Mouse (Mus musculus): ENCODE measurements around the gene Tnfrsf1a. TPM values are rescaled to one million over a fixed set of nuclear protein-coding genes. Genes with fewer than 3 reads are reported as not detected.
A peak's percentile ranks its signal among the peaks of the same experiment; 100 is the strongest.

The Tnfrsf1a gene
- polyA plus RNA-seq, 1 experiment = 0.70 TPM

- no peak overlapping the region for H3K4me3 ChIP-seq (replicated peaks)
- no peaks in the 10 kb centered on the region for H3K27me3 ChIP-seq (ENCODE audit: control insufficient read depth)
- TF ChIP-seq GATA1 (IDR thresholded peaks at IDR 0.05; ENCODE audit: low read length) = no peak
- TF ChIP-seq TAL1 (IDR thresholded peaks at IDR 0.05; ENCODE audit: low read length) = no peak
- H3K9me3 ChIP-seq (ENCODE audit: control insufficient read depth, low read length) = no peaks in the 10 kb centered on the region
- no peaks in the 10 kb centered on the region for H3K36me3 ChIP-seq (ENCODE audit: control insufficient read depth)
- H3K4me1 ChIP-seq (ENCODE audit: control insufficient read depth) = no peaks in the 10 kb centered on the region
Measured at GRCm38 (mm10) chr6:125338791-125339660, 10.1 kb upstream of the Tnfrsf1a start.

GRCm38 (mm10) chr6:125340244-125340643, 8.9 kb upstream of the Tnfrsf1a start:
- no peak overlapping the region for H3K4me3 ChIP-seq (replicated peaks)
- no peaks in the 10 kb centered on the region for H3K4me1 ChIP-seq (ENCODE audit: control insufficient read depth)
- no peaks in the 10 kb centered on the region for H3K27me3 ChIP-seq (ENCODE audit: control insufficient read depth)
- no peaks in the 10 kb centered on the region for H3K9me3 ChIP-seq (ENCODE audit: control insufficient read depth, low read length)
- TF ChIP-seq GATA1 (IDR thresholded peaks at IDR 0.05; ENCODE audit: low read length) (no peak), TAL1 (IDR thresholded peaks at IDR 0.05; ENCODE audit: low read length) (no peak)
- H3K36me3 ChIP-seq (ENCODE audit: control insufficient read depth) = no peaks in the 10 kb centered on the region

- TF ChIP-seq GATA1 (IDR thresholded peaks at IDR 0.05; ENCODE audit: low read length) = no peak
- no peak for TF ChIP-seq TAL1 (IDR thresholded peaks at IDR 0.05; ENCODE audit: low read length)
- Histone ChIP-seq H3K36me3 (ENCODE audit: control insufficient read depth) (no peaks in the 10 kb centered on the region), H3K4me1 (ENCODE audit: control insufficient read depth) (no peaks in the 10 kb centered on the region), H3K9me3 (ENCODE audit: control insufficient read depth, low read length) (no peaks in the 10 kb centered on the region), H3K4me3 (replicated peaks) (no peak overlapping the region), H3K27me3 (ENCODE audit: control insufficient read depth) (no peaks in the 10 kb centered on the region)
Measured at GRCm38 (mm10) chr6:125342198-125342597, 7.0 kb upstream of the Tnfrsf1a start.

- H3K4me3 ChIP-seq (replicated peaks) = no peak overlapping the region
- no peaks in the 10 kb centered on the region for H3K9me3 ChIP-seq (ENCODE audit: control insufficient read depth, low read length)
- H3K27me3 ChIP-seq (ENCODE audit: control insufficient read depth) = peaks cover 10% of the 10 kb centered on the region
- no peak for TF ChIP-seq TAL1 (IDR thresholded peaks at IDR 0.05; ENCODE audit: low read length)
- TF ChIP-seq GATA1 (IDR thresholded peaks at IDR 0.05; ENCODE audit: low read length) = no peak
- no peaks in the 10 kb centered on the region for H3K36me3 ChIP-seq (ENCODE audit: control insufficient read depth)
- peaks cover 4% of the 10 kb centered on the region for H3K4me1 ChIP-seq (ENCODE audit: control insufficient read depth)
Measured at GRCm38 (mm10) chr6:125344084-125344483, 5.1 kb upstream of the Tnfrsf1a start.

GRCm38 (mm10) chr6:125344866-125345265, 4.3 kb upstream of the Tnfrsf1a start:
- Histone ChIP-seq H3K9me3 (ENCODE audit: control insufficient read depth, low read length) (no peaks in the 10 kb centered on the region), H3K27me3 (ENCODE audit: control insufficient read depth) (peaks cover 17% of the 10 kb centered on the region), H3K4me3 (replicated peaks) (no peak overlapping the region), H3K4me1 (ENCODE audit: control insufficient read depth) (peaks cover 11% of the 10 kb centered on the region), H3K36me3 (ENCODE audit: control insufficient read depth) (no peaks in the 10 kb centered on the region)
- TF ChIP-seq TAL1 (IDR thresholded peaks at IDR 0.05; ENCODE audit: low read length) = no peak
- no peak for TF ChIP-seq GATA1 (IDR thresholded peaks at IDR 0.05; ENCODE audit: low read length)

GRCm38 (mm10) chr6:125345625-125346024, 3.5 kb upstream of the Tnfrsf1a start:
- Histone ChIP-seq H3K36me3 (ENCODE audit: control insufficient read depth) (no peaks in the 10 kb centered on the region), H3K4me1 (ENCODE audit: control insufficient read depth) (peaks cover 15% of the 10 kb centered on the region), H3K9me3 (ENCODE audit: control insufficient read depth, low read length) (no peaks in the 10 kb centered on the region), H3K4me3 (replicated peaks) (no peak overlapping the region), H3K27me3 (ENCODE audit: control insufficient read depth) (peaks cover 25% of the 10 kb centered on the region)
- TF ChIP-seq TAL1 (IDR thresholded peaks at IDR 0.05; ENCODE audit: low read length) (no peak), GATA1 (IDR thresholded peaks at IDR 0.05; ENCODE audit: low read length) (no peak)

GRCm38 (mm10) chr6:125346029-125346428, 3.1 kb upstream of the Tnfrsf1a start:
- Histone ChIP-seq H3K4me1 (ENCODE audit: control insufficient read depth) (peaks cover 15% of the 10 kb centered on the region), H3K4me3 (replicated peaks) (no peak overlapping the region), H3K9me3 (ENCODE audit: control insufficient read depth, low read length) (no peaks in the 10 kb centered on the region), H3K27me3 (ENCODE audit: control insufficient read depth) (peaks cover 25% of the 10 kb centered on the region), H3K36me3 (ENCODE audit: control insufficient read depth) (no peaks in the 10 kb centered on the region)
- TF ChIP-seq GATA1 (IDR thresholded peaks at IDR 0.05; ENCODE audit: low read length) (no peak), TAL1 (IDR thresholded peaks at IDR 0.05; ENCODE audit: low read length) (no peak)

- H3K9me3 ChIP-seq (ENCODE audit: control insufficient read depth, low read length) = no peaks in the 10 kb centered on the region
- peaks cover 28% of the 10 kb centered on the region for H3K27me3 ChIP-seq (ENCODE audit: control insufficient read depth)
- peaks cover 15% of the 10 kb centered on the region for H3K4me1 ChIP-seq (ENCODE audit: control insufficient read depth)
- no peaks in the 10 kb centered on the region for H3K36me3 ChIP-seq (ENCODE audit: control insufficient read depth)
- TF ChIP-seq GATA1 (IDR thresholded peaks at IDR 0.05; ENCODE audit: low read length) (no peak), TAL1 (IDR thresholded peaks at IDR 0.05; ENCODE audit: low read length) (no peak)
- H3K4me3 ChIP-seq (replicated peaks) = peak overlapping the region; percentile 58
Measured at GRCm38 (mm10) chr6:125349575-125350230, 541 bp downstream of the Tnfrsf1a start.

- TF ChIP-seq GATA1 (IDR thresholded peaks at IDR 0.05; ENCODE audit: low read length) (no peak), TAL1 (IDR thresholded peaks at IDR 0.05; ENCODE audit: low read length) (no peak)
- peak overlapping the region; percentile 58 for H3K4me3 ChIP-seq (replicated peaks)
Measured at GRCm38 (mm10) chr6:125350231-125350994, 1.3 kb downstream of the Tnfrsf1a start.

More at GRCm38 (mm10) chr6:125350231-125350994, 1.3 kb downstream of the Tnfrsf1a start:
- Histone ChIP-seq H3K36me3 (ENCODE audit: control insufficient read depth) (no peaks in the 10 kb centered on the region), H3K27me3 (ENCODE audit: control insufficient read depth) (peaks cover 28% of the 10 kb centered on the region), H3K9me3 (ENCODE audit: control insufficient read depth, low read length) (no peaks in the 10 kb centered on the region), H3K4me1 (ENCODE audit: control insufficient read depth) (peaks cover 17% of the 10 kb centered on the region)

Measured in erythroblast, embryonic 14.5 days (primary cell).